Mouse (Mus musculus) intestine, postnatal 0 days (tissue): ENCODE measurements at regions not wholly inside any gene's neighbourhood (a gene's known extent, or its start where the extent isn't known, plus 50 kb on each side); places are given as distances from the start of the nearest gene placed in this dataset.

ENCODE experiments used
- ATAC-seq: fragments of 200-750 bp; cut with Nextera tagmentation; 2 replicates; pipeline ENCODE4 v1.8.0; 2017; ENCODE audit warnings: mild to moderate bottlenecking, moderate TSS enrichment, moderate library complexity
- H3K27ac ChIP-seq: fragments of 300-500 bp; sonication (generic); 2 replicates; pipeline ENCODE4 v1.5.1; 2014; ENCODE audit warnings: mild to moderate bottlenecking, low read depth, low read length, moderate library complexity
- H3K27me3 ChIP-seq: fragments of 300-500 bp; sonication (generic); replicated peaks from 2 replicates; pipeline ENCODE4 v1.6.1; 2014; ENCODE audit warnings: low read length, mixed read lengths; ENCODE audit not compliant: control insufficient read depth, insufficient read depth
- H3K36me3 ChIP-seq: fragments of 300-500 bp; sonication (generic); 2 replicates; pipeline ENCODE4 v1.6.1; 2014; ENCODE audit warnings: mild to moderate bottlenecking, moderate library complexity; ENCODE audit not compliant: control insufficient read depth, insufficient read depth
- H3K4me1 ChIP-seq: fragments of 300-500 bp; sonication (generic); replicated peaks from 2 replicates; pipeline ENCODE4 v1.6.1; 2014; ENCODE audit warnings: antibody characterized with exemption, low read length, mixed read lengths; ENCODE audit not compliant: control insufficient read depth, insufficient read depth
- H3K4me2 ChIP-seq: fragments of 300-500 bp; sonication (generic); replicated peaks from 2 replicates; pipeline ENCODE4 v1.6.1; 2014; ENCODE audit warnings: low read depth, mild to moderate bottlenecking, moderate library complexity
- H3K4me3 ChIP-seq: fragments of 300-500 bp; sonication (generic); 2 replicates; pipeline ENCODE4 v1.5.1; 2014; ENCODE audit warnings: low read depth, low read length
- H3K9ac ChIP-seq: fragments of 300-500 bp; sonication (generic); 2 replicates; pipeline ENCODE4 v1.6.1; 2014; ENCODE audit warnings: mild to moderate bottlenecking, low read depth, low read length
- H3K9me3 ChIP-seq: fragments of 300-500 bp; sonication (generic); 2 replicates; pipeline ENCODE4 v1.6.1; 2016; ENCODE audit warnings: mixed run types; ENCODE audit not compliant: control insufficient read depth
- CTCF ChIP-seq: sonication (generic); IDR thresholded peaks from 2 replicates; pipeline ENCODE4 v1.5.1; 2016; ENCODE audit warnings: low read depth, mild to moderate bottlenecking, control low read depth, antibody characterized with exemption, moderate library complexity
- WGBS: fragments of 180-500 bp; shearing (Covaris S2); extraction: QIAGEN DNeasy Blood & Tissue Kit; methylation state at CpG from one replicate; pipeline ENCODE4 v1.1.7; 2014; 5-methylcytosine and 5-hydroxymethylcytosine counted together

DNA sequence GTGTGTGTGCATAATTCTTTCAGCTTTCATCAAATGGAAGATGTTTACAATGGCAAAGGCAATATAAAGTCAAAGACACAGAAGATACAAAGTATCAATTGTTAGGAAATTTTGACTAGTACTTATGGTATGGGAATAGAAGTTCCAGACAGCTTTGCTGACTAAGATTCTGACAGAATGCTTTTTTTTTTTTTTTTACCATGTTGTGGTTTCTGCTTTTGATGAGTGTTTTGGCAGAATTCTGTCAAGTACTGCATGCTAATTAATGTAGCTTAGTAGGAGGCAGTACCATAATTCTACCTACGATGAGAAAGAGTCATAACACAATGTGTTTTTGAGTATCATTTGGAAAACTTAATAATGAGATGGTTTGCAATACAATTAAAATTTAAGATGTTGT, 215.3 kb upstream of the Tet2 start:
- H3K27me3 ChIP-seq, result no peaks in the 10 kb centered on the region
- H3K36me3 ChIP-seq, result no peaks in the 10 kb centered on the region
- WGBS, result 93% methylated on average over 1 of the region's 1 CpGs
- no peak for TF ChIP-seq CTCF
- H3K27ac ChIP-seq, result no peak overlapping the region
- H3K4me2 ChIP-seq, result no peak overlapping the region
- H3K9me3 ChIP-seq, result no peaks in the 10 kb centered on the region
- ATAC-seq, result no peak
- H3K4me1 ChIP-seq, result no peaks in the 10 kb centered on the region
- H3K4me3 ChIP-seq, result no peak overlapping the region
- no peak overlapping the region for H3K9ac ChIP-seq

DNA sequence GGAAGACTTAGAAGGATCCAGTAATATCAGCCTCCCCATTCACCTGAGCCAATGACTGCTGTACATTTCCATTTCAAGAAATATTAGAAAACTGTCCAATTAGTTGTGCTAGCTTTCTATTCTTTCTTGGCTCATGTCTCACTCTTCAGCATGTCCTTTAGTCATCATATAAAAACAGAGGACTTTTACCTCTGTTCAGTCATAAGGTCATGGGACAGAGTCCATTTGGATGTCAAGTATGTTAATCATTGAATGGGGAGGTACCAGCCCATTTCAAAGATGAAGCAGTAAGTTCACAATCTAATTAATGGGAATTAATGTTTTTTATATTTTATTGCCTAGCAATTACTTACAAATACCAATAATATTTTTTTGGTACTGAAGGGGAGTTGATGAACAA, 218.8 kb upstream of the Tet2 start:
- H3K4me3 ChIP-seq, result no peak overlapping the region
- no peak overlapping the region for H3K27ac ChIP-seq
- no peaks in the 10 kb centered on the region for H3K36me3 ChIP-seq
- no peaks in the 10 kb centered on the region for H3K9me3 ChIP-seq
- TF ChIP-seq CTCF, result no peak
- no peaks in the 10 kb centered on the region for H3K4me1 ChIP-seq
- H3K27me3 ChIP-seq, result no peaks in the 10 kb centered on the region
- H3K4me2 ChIP-seq, result no peak overlapping the region
- ATAC-seq, result no peak
- H3K9ac ChIP-seq, result no peak overlapping the region

DNA sequence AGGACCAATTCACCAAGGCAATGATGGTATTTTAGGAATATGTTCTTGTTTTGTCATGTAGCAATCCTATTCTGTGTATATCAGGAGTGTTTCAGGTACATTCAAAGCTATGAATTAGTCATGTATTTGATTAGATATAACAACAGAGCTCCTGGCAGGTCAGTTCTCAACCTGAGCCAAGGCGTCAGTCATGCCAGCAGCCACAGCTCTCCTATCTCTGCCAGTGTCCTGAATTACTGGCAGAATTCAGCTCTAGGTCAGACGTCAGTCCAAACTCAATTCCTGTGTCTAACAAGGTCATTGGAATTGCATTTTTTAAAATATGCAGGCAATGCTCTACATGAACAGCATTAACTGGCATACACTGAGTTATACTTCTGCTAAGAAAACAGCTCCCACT, 228.6 kb upstream of the Tet2 start:
- Histone ChIP-seq H3K4me2 (no peak overlapping the region), H3K27me3 (no peaks in the 10 kb centered on the region), H3K9me3 (no peaks in the 10 kb centered on the region), H3K9ac (no peak overlapping the region), H3K36me3 (no peaks in the 10 kb centered on the region), H3K27ac (no peak overlapping the region), H3K4me1 (no peaks in the 10 kb centered on the region), H3K4me3 (no peak overlapping the region)
- WGBS, result 80% methylated on average over 2 of the region's 2 CpGs
- ATAC-seq, result no peak
- TF ChIP-seq CTCF, result no peak

DNA sequence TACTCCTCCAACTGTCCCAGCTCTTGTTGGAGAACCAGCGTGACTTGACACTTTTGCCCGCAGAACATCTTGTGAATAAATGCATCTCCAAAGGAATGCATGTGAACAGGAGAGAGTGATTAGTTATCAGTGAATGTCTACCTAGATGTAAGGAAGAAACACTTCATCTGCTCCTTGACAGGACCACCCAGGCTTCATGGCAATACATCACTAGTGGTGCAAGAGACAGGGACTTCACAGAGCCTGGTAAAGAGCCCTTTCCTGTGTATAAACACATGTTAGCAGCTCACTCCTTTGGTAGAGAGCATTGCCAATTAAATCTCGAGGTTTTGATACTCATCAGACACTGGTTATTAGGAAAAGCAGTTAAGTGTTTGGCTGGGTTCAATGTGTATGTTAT, 229.3 kb upstream of the Tet2 start:
- Histone ChIP-seq H3K4me1 (no peaks in the 10 kb centered on the region), H3K4me3 (no peak overlapping the region), H3K36me3 (no peaks in the 10 kb centered on the region), H3K27me3 (no peaks in the 10 kb centered on the region), H3K27ac (no peak overlapping the region), H3K9ac (no peak overlapping the region), H3K4me2 (no peak overlapping the region), H3K9me3 (no peaks in the 10 kb centered on the region)
- ATAC-seq, result no peak
- 46% methylated on average over 3 of the region's 3 CpGs for WGBS
- TF ChIP-seq CTCF, result no peak

DNA sequence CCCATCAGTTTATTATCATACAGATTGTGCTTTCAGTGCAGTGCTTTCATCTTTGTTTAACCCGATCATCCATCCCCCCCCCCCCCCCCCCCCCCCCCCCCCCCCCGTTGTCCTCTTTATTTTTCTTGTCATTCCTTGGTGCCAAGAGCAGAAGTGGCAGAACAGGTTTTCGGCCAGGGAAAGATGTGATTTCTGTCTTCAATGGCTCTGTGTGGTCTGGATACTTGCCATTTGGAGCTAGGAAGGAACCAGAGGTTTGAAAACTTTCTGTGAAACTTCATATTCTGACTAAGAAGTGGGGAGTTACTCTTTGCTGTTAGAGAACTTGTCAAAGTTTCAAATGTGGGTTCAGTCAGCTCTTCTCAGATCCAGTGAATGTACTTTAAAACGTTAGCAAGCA, 231.1 kb upstream of the Tet2 start:
- WGBS, result 13% methylated on average over 4 of the region's 4 CpGs
- H3K27me3 ChIP-seq, result no peaks in the 10 kb centered on the region
- H3K36me3 ChIP-seq, result no peaks in the 10 kb centered on the region
- H3K4me1 ChIP-seq, result no peaks in the 10 kb centered on the region
- TF ChIP-seq CTCF, result no peak
- H3K27ac ChIP-seq, result no peak overlapping the region
- no peaks in the 10 kb centered on the region for H3K9me3 ChIP-seq
- no peak overlapping the region for H3K4me3 ChIP-seq
- no peak for ATAC-seq
- H3K9ac ChIP-seq, result no peak overlapping the region
- no peak overlapping the region for H3K4me2 ChIP-seq

DNA sequence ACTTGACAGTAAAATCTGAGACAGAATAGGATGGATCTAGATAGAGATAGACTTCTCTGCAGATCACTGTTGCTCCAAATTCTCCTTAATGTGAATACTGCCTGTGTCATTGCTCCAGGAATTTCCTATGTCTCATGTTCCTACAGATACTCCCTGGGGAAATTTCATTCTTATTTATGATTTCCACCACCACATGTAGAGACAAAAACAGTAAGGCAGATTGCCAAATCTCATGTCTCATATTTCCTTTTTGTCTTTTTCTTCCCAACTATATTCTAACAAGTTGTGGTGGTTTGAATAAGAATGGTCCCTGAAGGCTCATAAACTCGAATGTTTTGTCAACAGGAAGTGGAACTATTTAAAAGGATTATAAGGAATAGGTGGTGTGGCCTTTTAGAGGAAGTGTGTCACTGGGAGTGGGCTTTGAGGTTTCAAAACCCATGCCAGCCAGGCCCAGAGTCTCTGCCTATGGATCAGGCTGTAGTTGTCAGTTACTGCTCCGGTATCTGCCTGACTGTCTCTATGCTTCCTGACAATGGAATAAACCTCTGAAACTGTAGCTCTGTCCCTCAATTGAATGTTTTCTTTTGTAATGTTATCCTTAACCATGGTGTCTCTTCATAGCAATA, 234.3 kb upstream of the Tet2 start:
- no peak for ATAC-seq
- TF ChIP-seq CTCF, result no peak

DNA sequence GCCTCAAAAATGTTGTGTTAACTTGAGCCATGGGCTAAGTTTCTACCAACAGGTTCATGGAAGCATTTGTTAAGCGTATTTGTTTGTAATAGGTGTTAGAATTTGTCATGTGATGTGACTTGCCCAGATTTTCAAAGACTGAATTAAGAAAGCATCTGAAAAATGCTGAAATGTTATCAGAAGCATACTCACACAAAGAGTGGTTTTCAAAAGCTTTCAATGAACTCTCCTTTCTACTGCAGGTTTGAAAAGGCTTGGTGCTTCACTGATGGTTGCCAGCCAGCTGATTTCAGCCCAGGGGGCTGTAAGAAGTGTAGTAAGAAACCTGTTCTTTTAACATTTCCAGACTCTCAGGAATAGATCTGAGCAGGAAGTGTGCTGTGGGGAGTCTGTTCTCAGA, 238.1 kb upstream of the Tet2 start:
- no peaks in the 10 kb centered on the region for H3K9me3 ChIP-seq
- H3K9ac ChIP-seq, result no peak overlapping the region
- no peak for TF ChIP-seq CTCF
- no peaks in the 10 kb centered on the region for H3K36me3 ChIP-seq
- H3K27ac ChIP-seq, result no peak overlapping the region
- no peaks in the 10 kb centered on the region for H3K4me1 ChIP-seq
- ATAC-seq, result no peak
- no peak overlapping the region for H3K4me2 ChIP-seq
- H3K27me3 ChIP-seq, result no peaks in the 10 kb centered on the region
- WGBS, result 82% methylated on average over 1 of the region's 1 CpGs
- no peak overlapping the region for H3K4me3 ChIP-seq

More for the DNA sequence above, 234.3 kb upstream of the Tet2 start:
- H3K27me3 ChIP-seq, result no peaks in the 10 kb centered on the region
- H3K4me1 ChIP-seq, result no peaks in the 10 kb centered on the region
- H3K9me3 ChIP-seq, result no peaks in the 10 kb centered on the region
- H3K4me2 ChIP-seq, result no peak overlapping the region
- H3K9ac ChIP-seq, result no peak overlapping the region
- H3K4me3 ChIP-seq, result no peak overlapping the region
- H3K27ac ChIP-seq, result no peak overlapping the region
- no peaks in the 10 kb centered on the region for H3K36me3 ChIP-seq
- WGBS, result 65% methylated on average over 2 of the region's 2 CpGs
